Mouse (Mus musculus) kidney, adult 2 months (tissue): ENCODE results near the gene Bbs1.

Experiments
- CTCF ChIP-seq: fragments of 200-500 bp; conservative IDR thresholded peaks from 2 replicates; pipeline ENCODE4 v1.5.1; 2011; ENCODE audit warnings: low read depth, mild to moderate bottlenecking, control low read depth, low read length, moderate library complexity, mixed read lengths; ENCODE audit not compliant: insufficient read depth, insufficient read length
- POLR2A ChIP-seq: fragments of 200-500 bp; IDR thresholded peaks from one replicate; pipeline ENCODE4 v1.6.1; 2011; ENCODE audit warnings: low read depth, low read length, control low read depth

DNA sequence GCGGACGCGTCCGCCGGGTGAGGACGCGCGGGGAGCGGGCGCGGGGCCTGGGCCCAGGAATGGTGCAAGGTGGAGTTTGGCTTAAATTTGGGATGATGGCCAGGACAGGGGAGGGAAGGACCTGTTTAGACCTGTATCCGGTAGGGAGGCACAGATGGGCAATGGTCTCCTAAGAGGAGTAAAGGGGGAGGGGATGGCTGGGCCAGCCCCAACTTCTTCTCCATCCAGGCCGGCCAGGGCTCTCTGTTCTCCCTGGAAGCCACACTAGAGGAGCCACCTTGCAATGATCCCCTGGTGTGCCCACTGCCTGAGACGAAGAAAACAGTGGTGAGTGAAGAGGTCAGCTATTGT is 51.0 kb downstream of the Bbs1 start:
- no peak for TF ChIP-seq POLR2A
- TF ChIP-seq CTCF = no peak
